28 mouse cellular contexts compared by ENCODE assay signal in genomic region chr12:88461026-88461425, GRCm38 (mm10).
"Had no signal": no experiment of that assay in that cellular context is flagged by ENCODE, and none has a peak within 500 bp of the region (broad histone marks: within the 10 kb centered on the region; RNA-seq: fewer than 3 reads in every experiment).

No protein-coding gene starts in this region.

- H3K4me1 ChIP-seq: embryonic facial prominence, embryonic 10.5 days; embryonic facial prominence, embryonic 12.5 days; embryonic facial prominence, embryonic 13.5 days; embryonic facial prominence, embryonic 15.5 days; forebrain, embryonic 10.5 days; forebrain, embryonic 12.5 days; forebrain, embryonic 13.5 days; forebrain, embryonic 15.5 days had no signal

- H3K27ac ChIP-seq: embryonic facial prominence, embryonic 10.5 days; embryonic facial prominence, embryonic 12.5 days; embryonic facial prominence, embryonic 13.5 days; embryonic facial prominence, embryonic 15.5 days; forebrain, embryonic 10.5 days; forebrain, embryonic 12.5 days; forebrain, embryonic 13.5 days; forebrain, embryonic 15.5 days; gastrocnemius, adult 2 months; heart, adult 2 months had no signal

- H3K27me3 ChIP-seq: embryonic facial prominence, embryonic 12.5 days; embryonic facial prominence, embryonic 13.5 days; embryonic facial prominence, embryonic 15.5 days; forebrain, embryonic 12.5 days; forebrain, embryonic 13.5 days; forebrain, embryonic 15.5 days had no signal

- H3K9me3 ChIP-seq: embryonic facial prominence, embryonic 10.5 days; embryonic facial prominence, embryonic 12.5 days; embryonic facial prominence, embryonic 13.5 days; embryonic facial prominence, embryonic 15.5 days; forebrain, embryonic 10.5 days; forebrain, embryonic 12.5 days; forebrain, embryonic 13.5 days; forebrain, embryonic 15.5 days had no signal

- DNase-seq: cerebellum, adult 2 months; cerebellum, adult 8-10 months; cerebellum, adult 9-10 months; cerebellum, adult 9-11 months; cerebellum, postnatal 10 days; cerebellum, postnatal 14 days; cerebellum, postnatal 25 days; cerebellum, postnatal 36 days; embryo, embryonic 11 days; forebrain, postnatal 0 days; gastrocnemius, adult 2 months; gastrocnemius, postnatal 10 days; gastrocnemius, postnatal 14 days; gastrocnemius, postnatal 25 days; gastrocnemius, postnatal 36 days; heart, adult 18-20 months; heart, adult 2 months had no signal

- H3K4me2 ChIP-seq: embryonic facial prominence, embryonic 12.5 days; embryonic facial prominence, embryonic 13.5 days; embryonic facial prominence, embryonic 15.5 days; forebrain, embryonic 12.5 days; forebrain, embryonic 13.5 days; forebrain, embryonic 15.5 days had no signal

- H3K4me3 ChIP-seq: embryonic facial prominence, embryonic 10.5 days; embryonic facial prominence, embryonic 12.5 days; embryonic facial prominence, embryonic 13.5 days; embryonic facial prominence, embryonic 15.5 days; erythroblast, embryonic 14.5 days; forebrain, embryonic 10.5 days; forebrain, embryonic 12.5 days; forebrain, embryonic 13.5 days; forebrain, embryonic 15.5 days; gastrocnemius, adult 2 months; heart, adult 2 months had no signal

- ATAC-seq: forebrain, embryonic 13.5 days; forebrain, embryonic 14.5 days; forebrain, embryonic 15.5 days; forebrain, embryonic 16.5 days; forebrain, postnatal 0 days had no signal

- H3K9ac ChIP-seq: embryonic facial prominence, embryonic 12.5 days; embryonic facial prominence, embryonic 13.5 days; embryonic facial prominence, embryonic 15.5 days; forebrain, embryonic 12.5 days; forebrain, embryonic 13.5 days; forebrain, embryonic 15.5 days; forebrain, postnatal 0 days had no signal
